Comparison of ENCODE assay signal across 19 mouse cellular contexts in genomic region chr8:124239350-124239749, GRCm38 (mm10). TPM values are rescaled to one million over a fixed set of nuclear protein-coding genes. Genes with fewer than 3 reads are reported as not detected.
DNase-seq lines count a peak whose midpoint lies in the region; ATAC-seq lines count a peak whose summit lies in the region.
"Had no signal": no experiment of that assay in that cellular context is flagged by ENCODE, and none has a peak within 500 bp of the region (broad histone marks: within the 10 kb centered on the region; RNA-seq: fewer than 3 reads in every experiment).

No protein-coding gene starts in this region.

- peaks cover 26% of the 10 kb centered on the region for H3K27me3 ChIP-seq in heart, embryonic 10.5 days (ENCODE audit: insufficient read depth, poor library complexity, severe bottlenecking)
- H3K27me3 ChIP-seq in midbrain, embryonic 12.5 days, result no peaks in the 10 kb centered on the region
- H3K27me3 ChIP-seq in midbrain, embryonic 14.5 days (ENCODE audit: control insufficient read depth, insufficient read depth, low read length), result no peaks in the 10 kb centered on the region
- no peaks in the 10 kb centered on the region for H3K27me3 ChIP-seq in intestine, embryonic 16.5 days (replicated peaks; ENCODE audit: control insufficient read depth, insufficient read depth, low read length)
- H3K27me3 ChIP-seq: embryonic facial prominence, embryonic 15.5 days; hindbrain, embryonic 15.5 days had no signal

- H3K9ac ChIP-seq in midbrain, embryonic 12.5 days (replicated peaks), result no peak overlapping the region
- H3K9ac ChIP-seq in midbrain, embryonic 14.5 days (replicated peaks; ENCODE audit: low read length), result no peak overlapping the region
- H3K9ac ChIP-seq in intestine, embryonic 16.5 days (ENCODE audit: low read depth, low read length), result peak overlapping the region; percentile 55
- H3K9ac ChIP-seq: embryonic facial prominence, embryonic 15.5 days; hindbrain, embryonic 15.5 days had no signal

- H3K27ac ChIP-seq in heart, embryonic 10.5 days, result no peak overlapping the region
- 0 out of 2 replicates have a peak overlapping the region, but pooled peaks have one; percentile 0 for H3K27ac ChIP-seq in midbrain, embryonic 12.5 days (replicated peaks)
- H3K27ac ChIP-seq in midbrain, embryonic 14.5 days (replicated peaks; ENCODE audit: low read depth, low read length), result no peak overlapping the region
- no peak overlapping the region for H3K27ac ChIP-seq in intestine, embryonic 16.5 days (ENCODE audit: low read length)
- H3K27ac ChIP-seq: embryonic facial prominence, embryonic 15.5 days; forebrain, embryonic 10.5 days; hindbrain, embryonic 15.5 days had no signal

- no peak overlapping the region for H3K4me2 ChIP-seq in midbrain, embryonic 12.5 days (replicated peaks)
- no peak overlapping the region for H3K4me2 ChIP-seq in midbrain, embryonic 14.5 days (ENCODE audit: low read length)
- H3K4me2 ChIP-seq in intestine, embryonic 16.5 days (ENCODE audit: low read depth, low read length), result no peak overlapping the region
- H3K4me2 ChIP-seq: embryonic facial prominence, embryonic 15.5 days; hindbrain, embryonic 15.5 days had no signal

- peaks cover 62% of the 10 kb centered on the region for H3K4me1 ChIP-seq in heart, embryonic 10.5 days
- peaks cover 41% of the 10 kb centered on the region for H3K4me1 ChIP-seq in midbrain, embryonic 12.5 days
- peaks cover 27% of the 10 kb centered on the region for H3K4me1 ChIP-seq in midbrain, embryonic 14.5 days (ENCODE audit: control insufficient read depth, insufficient read depth, low read length)
- H3K4me1 ChIP-seq in intestine, embryonic 16.5 days (ENCODE audit: control insufficient read depth, insufficient read depth, low read length), result peaks cover 46% of the 10 kb centered on the region

- H3K9me3 ChIP-seq in heart, embryonic 10.5 days, result no peaks in the 10 kb centered on the region
- H3K9me3 ChIP-seq in midbrain, embryonic 12.5 days, result peaks cover 6% of the 10 kb centered on the region; the same call in 1 of the 2 replicates
- H3K9me3 ChIP-seq in midbrain, embryonic 14.5 days (ENCODE audit: control insufficient read depth, low read length), result no peaks in the 10 kb centered on the region
- H3K9me3 ChIP-seq in intestine, embryonic 16.5 days (ENCODE audit: control insufficient read depth, low read length), result no peaks in the 10 kb centered on the region
- H3K9me3 ChIP-seq: embryonic facial prominence, embryonic 15.5 days; hindbrain, embryonic 15.5 days had no signal

- H3K4me3 ChIP-seq in heart, embryonic 10.5 days, result 0 out of 2 replicates have a peak overlapping the region, but pooled peaks have one; percentile 5
- H3K4me3 ChIP-seq in midbrain, embryonic 12.5 days, result no peak overlapping the region
- H3K4me3 ChIP-seq in midbrain, embryonic 14.5 days (replicated peaks; ENCODE audit: low read depth, low read length), result no peak overlapping the region
- no peak overlapping the region for H3K4me3 ChIP-seq in intestine, embryonic 16.5 days (ENCODE audit: low read length)
- H3K4me3 ChIP-seq: embryonic facial prominence, embryonic 15.5 days; erythroblast, embryonic 14.5 days; forebrain, embryonic 10.5 days; hindbrain, embryonic 15.5 days had no signal

- no peak for DNase-seq in heart, embryonic 10.5 days (ENCODE audit: low spot score)
- no peak for DNase-seq in heart, postnatal 4 days
- DNase-seq in midbrain, embryonic 14.5 days, result no peak
- DNase-seq in ES-CJ7 (ENCODE audit: low read depth, low spot score), result peak; percentile 45
- DNase-seq in frontal cortex, adult 2 months (ENCODE audit: extremely low spot score in 1 of 2, low spot score in 1 of 2), result no peak
- no peak for DNase-seq in gastrocnemius, postnatal 36 days
- DNase-seq: adrenal gland, postnatal 25 days; embryo, embryonic 11 days; gastrocnemius, postnatal 10 days; heart, postnatal 10 days; kidney, adult 8-10 months had no signal

- WGBS in heart, embryonic 10.5 days, result 71% methylated on average over 6 of the region's 6 CpGs
- 87% methylated on average over 6 of the region's 6 CpGs for WGBS in midbrain, embryonic 12.5 days
- WGBS in midbrain, embryonic 14.5 days, result 86% methylated on average over 6 of the region's 6 CpGs
- 55% methylated on average over 6 of the region's 6 CpGs for WGBS in intestine, embryonic 16.5 days

- intact Hi-C loops in gastrocnemius, postnatal 36 days (cut with DNase I), result no loop called here

- H3K36me3 ChIP-seq in heart, embryonic 10.5 days, result peaks cover 17% of the 10 kb centered on the region
- peaks cover 16% of the 10 kb centered on the region for H3K36me3 ChIP-seq in midbrain, embryonic 12.5 days
- H3K36me3 ChIP-seq in midbrain, embryonic 14.5 days (ENCODE audit: control insufficient read depth, insufficient read depth, low read length), result no peaks in the 10 kb centered on the region
- no peaks in the 10 kb centered on the region for H3K36me3 ChIP-seq in intestine, embryonic 16.5 days (ENCODE audit: control insufficient read depth, insufficient read depth, low read length)
- H3K36me3 ChIP-seq: hindbrain, embryonic 15.5 days had no signal

- ATAC-seq in midbrain, embryonic 12.5 days (ENCODE audit: low FRiP score, low read depth), result no peak
- no peak for ATAC-seq in midbrain, embryonic 14.5 days (ENCODE audit: low FRiP score, low TSS enrichment)
- peak; percentile 36 for ATAC-seq in intestine, embryonic 16.5 days
- ATAC-seq: forebrain, embryonic 14.5 days; inflammation-experienced regulatory T-cells, adult 6 months had no signal

RNA-seq across cellular contexts. Expression of gene Galnt2, which starts 8.2 kb away (rescaled TPM):
- polyA plus RNA-seq in heart, embryonic 10.5 days (2016; fragmentation: Nextera tagmentation; extraction: Ambion mirVana), result 44.7 and 59.3 TPM in 2 replicates
- total RNA-seq in heart, postnatal 4 days (2021), result 10 to 100 TPM; 47.2 to 52.9 TPM
- 80.7 and 86.2 TPM in 2 replicates for polyA plus RNA-seq in midbrain, embryonic 12.5 days (2016; fragmentation: Nextera tagmentation; extraction: Ambion mirVana)
- 65.8 and 70.1 TPM in 2 replicates for polyA plus RNA-seq in midbrain, embryonic 14.5 days (2014; fragmentation: Nextera tagmentation; extraction: Ambion mirVana)
- polyA plus RNA-seq in intestine, embryonic 16.5 days (2015; fragmentation: Nextera tagmentation; extraction: Ambion mirVana), result 35.1 and 35.9 TPM in 2 replicates
- polyA plus RNA-seq in frontal cortex, adult 2 months (2012; rRNA removed), result 27.9 and 33.2 TPM in 2 replicates
- 10 to 100 TPM; 32.5 to 35.6 TPM for total RNA-seq in gastrocnemius, postnatal 36 days (2021)
